Mouse (Mus musculus) B cell, adult 67 days (primary cell): ENCODE data around the gene Gm7271. TPM values are rescaled to one million over a fixed set of nuclear protein-coding genes. Genes with fewer than 3 reads are reported as not detected.

Experiments
- total RNA-seq, 2 experiments: library from RNA; stranded (reverse); gene quantifications; 4 replicates each; pipeline ENCODE4 v1.2.4; 2023

Gene Gm7271
- not detected for total RNA-seq

DNA sequence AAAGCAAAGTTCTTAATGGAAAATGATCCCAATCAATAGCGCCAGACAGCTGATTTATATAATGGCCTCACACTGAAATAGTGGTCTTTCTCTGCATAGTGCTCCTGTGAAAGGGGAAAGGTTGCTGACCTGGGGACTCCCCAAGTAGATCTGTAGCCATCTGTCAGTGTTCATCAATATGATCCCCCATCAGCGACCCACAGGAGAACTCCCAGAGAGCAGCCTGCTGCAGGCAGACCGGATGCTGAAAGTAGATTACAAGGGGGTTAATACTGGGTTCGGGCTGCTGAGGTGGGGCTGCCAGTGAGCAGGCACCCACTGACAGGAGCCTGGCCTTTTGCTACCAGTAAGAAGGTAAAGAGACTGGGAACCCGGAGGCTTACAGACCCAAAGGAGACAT, at the start of gene Gm7271:
Gene Gm7271 (plus strand): TSS at position 230 of the 400 bp plus-strand sequence.

DNA sequence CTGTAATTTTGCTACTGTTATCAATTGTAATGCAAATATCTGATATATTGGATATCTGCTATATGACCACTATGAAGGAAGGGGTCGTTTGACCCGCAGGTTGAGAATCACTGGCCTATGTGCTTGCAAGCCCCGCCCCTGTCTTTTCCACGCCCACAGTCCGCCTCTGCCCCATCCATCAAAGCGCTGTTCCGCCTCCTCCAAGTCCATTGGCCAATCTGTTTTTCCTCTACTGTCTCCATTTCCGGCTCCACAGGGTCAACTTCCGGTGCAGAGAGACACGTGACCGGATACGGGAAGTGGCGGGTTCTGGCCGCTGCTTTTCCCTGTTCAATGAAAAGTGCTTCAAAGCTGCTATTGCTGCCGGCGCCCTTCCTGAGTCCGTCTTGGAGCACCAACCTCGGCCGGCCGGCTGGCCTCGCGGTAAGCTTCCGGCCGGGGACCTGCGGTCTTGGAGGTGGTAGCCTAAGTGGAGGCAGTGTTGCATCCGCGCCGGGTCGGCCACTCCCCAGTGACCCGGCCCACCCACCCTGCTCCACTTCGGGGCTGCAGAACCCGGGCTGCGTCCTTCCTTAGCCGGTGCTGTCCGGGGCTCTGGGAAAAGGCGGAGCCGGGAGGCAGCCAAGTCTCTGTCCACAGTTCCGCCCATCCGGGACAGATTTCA, 45.3 kb downstream of the Gm7271 start, which contains the start of gene Exoc1:
Gene Exoc1 (plus strand): TSS at position 272 of the 664 bp plus-strand sequence.

Other genes with a start within 250 kb of the Gm7271 start
- gene Clock, start 179.2 kb upstream of the Gm7271 start, total RNA-seq: 10 to 100 TPM; 26.8 to 28.2 TPM
- not detected for gene Pdcl2, start 152.9 kb upstream of the Gm7271 start, total RNA-seq
- gene Nmu, start 120.3 kb upstream of the Gm7271 start, total RNA-seq: not detected
- gene Exoc1, start 45.3 kb downstream of the Gm7271 start, total RNA-seq: 10 to 100 TPM; 56.8 to 69.3 TPM
- 10 to 100 TPM; 24.6 to 25.0 TPM for gene Cep135, start 104.7 kb downstream of the Gm7271 start, total RNA-seq
- gene C530008M17Rik, start 172.5 kb downstream of the Gm7271 start, total RNA-seq: under 1 TPM; 0.29 to 0.42 TPM